ENCODE assay signal across 8 mouse cellular contexts in the genomic region with DNA sequence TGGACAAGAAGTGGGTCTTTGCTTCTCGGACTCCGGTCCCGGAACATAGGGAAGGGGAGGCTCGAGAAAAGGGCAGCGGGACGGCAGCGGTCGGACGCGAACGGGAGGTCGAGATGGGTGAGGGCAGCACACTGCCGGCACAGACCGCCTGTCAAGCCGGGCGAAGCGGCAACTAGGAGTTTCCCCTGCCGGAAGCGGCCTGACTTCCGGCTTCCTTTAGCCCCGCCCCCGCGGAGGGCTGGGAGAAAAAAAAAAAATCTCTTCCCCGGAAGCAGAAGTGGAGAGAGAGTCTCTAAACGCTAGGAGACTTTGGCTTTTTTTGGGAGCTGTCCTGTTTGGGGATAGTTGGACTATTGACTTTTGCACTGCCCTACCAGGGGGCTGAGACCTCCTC. TPM values are rescaled to one million over a fixed set of nuclear protein-coding genes. Genes with fewer than 3 reads are reported as not detected.
DNase-seq lines count a peak whose midpoint lies in the region; ATAC-seq and TF ChIP-seq lines count a peak whose summit lies in the region.

A gene (minus strand): TSS at position 209 of the 394 bp plus-strand sequence.

- TF ChIP-seq POLR2A in bone marrow, adult 2 months (IDR thresholded peaks at IDR 0.05; ENCODE audit: borderline replicate concordance, control insufficient read depth, low read depth, low read length), result peak; percentile 97
- peak; percentile 70; the same call in 1 of the 2 replicates for TF ChIP-seq POLR2A in limb, embryonic 14.5 days (IDR thresholded peaks at IDR 0.05; ENCODE audit: borderline replicate concordance, extremely low read depth, insufficient read depth, insufficient read length)

- peak within 1 kb of the TSS; percentile 79 for H3K4me3 ChIP-seq in bone marrow, adult 2 months (replicated peaks; ENCODE audit: control insufficient read depth, low read depth, low read length)
- H3K4me3 ChIP-seq in embryonic facial prominence, embryonic 15.5 days (replicated peaks), result peak within 1 kb of the TSS; percentile 93
- peak within 1 kb of the TSS; percentile 75 for H3K4me3 ChIP-seq in limb, embryonic 14.5 days (replicated peaks; ENCODE audit: low read length)
- peak within 1 kb of the TSS; percentile 83 for H3K4me3 ChIP-seq in midbrain, postnatal 0 days (ENCODE audit: low read depth, low read length)

- under 1% methylated on average over 25 of the region's 25 CpGs for WGBS in bone marrow, adult 2 months
- WGBS in embryonic facial prominence, embryonic 15.5 days, result 0% methylated on average over 25 of the region's 25 CpGs
- 1% methylated on average over 19 of the region's 25 CpGs for WGBS in limb, embryonic 14.5 days
- WGBS in midbrain, postnatal 0 days, result under 1% methylated on average over 25 of the region's 25 CpGs

- H3K27me3 ChIP-seq in embryonic facial prominence, embryonic 15.5 days, result no peaks in the 10 kb centered on the region
- H3K27me3 ChIP-seq in limb, embryonic 14.5 days (ENCODE audit: control insufficient read depth, insufficient read depth, low read length), result no peaks in the 10 kb centered on the region
- no peaks in the 10 kb centered on the region for H3K27me3 ChIP-seq in midbrain, postnatal 0 days (ENCODE audit: insufficient read depth, low read length)

- H3K4me1 ChIP-seq in bone marrow, adult 2 months (ENCODE audit: control insufficient read depth, insufficient read depth, low read length), result no peaks in the 10 kb centered on the region
- H3K4me1 ChIP-seq in embryonic facial prominence, embryonic 15.5 days, result peaks cover 8% of the 10 kb centered on the region
- peaks cover 8% of the 10 kb centered on the region; the same call in 1 of the 2 replicates for H3K4me1 ChIP-seq in limb, embryonic 14.5 days (ENCODE audit: control insufficient read depth, insufficient read depth, low read length)
- H3K4me1 ChIP-seq in midbrain, postnatal 0 days (ENCODE audit: insufficient read depth, low read length), result peaks cover 6% of the 10 kb centered on the region; the same call in 1 of the 2 replicates

- ATAC-seq in embryonic facial prominence, embryonic 15.5 days (ENCODE audit: insufficient number of reproducible peaks, low FRiP score, low TSS enrichment, low read depth), result peak; percentile 82
- peak; percentile 86 for ATAC-seq in limb, embryonic 14.5 days (ENCODE audit: low FRiP score, low read depth)
- peak; percentile 95 for ATAC-seq in midbrain, postnatal 0 days (ENCODE audit: low FRiP score)

- H3K9ac ChIP-seq in embryonic facial prominence, embryonic 15.5 days, result peak within 1 kb of the TSS; percentile 59
- peak within 1 kb of the TSS; percentile 71 for H3K9ac ChIP-seq in limb, embryonic 14.5 days (ENCODE audit: low read depth, low read length, severe bottlenecking)
- peak within 1 kb of the TSS; percentile 79 for H3K9ac ChIP-seq in midbrain, postnatal 0 days (replicated peaks; ENCODE audit: low read length, poor library complexity, severe bottlenecking)

- H3K4me2 ChIP-seq in embryonic facial prominence, embryonic 15.5 days (replicated peaks), result peak within 1 kb of the TSS; percentile 72
- H3K4me2 ChIP-seq in limb, embryonic 14.5 days (replicated peaks; ENCODE audit: low read depth, low read length, severe bottlenecking), result peak within 1 kb of the TSS; percentile 65
- H3K4me2 ChIP-seq in midbrain, postnatal 0 days (ENCODE audit: low read depth, low read length, poor library complexity, severe bottlenecking), result peak within 1 kb of the TSS; percentile 92

- no peaks in the 10 kb centered on the region for H3K9me3 ChIP-seq in embryonic facial prominence, embryonic 15.5 days (replicated peaks)
- H3K9me3 ChIP-seq in limb, embryonic 14.5 days (ENCODE audit: control insufficient read depth, low read length), result no peaks in the 10 kb centered on the region
- H3K9me3 ChIP-seq in midbrain, postnatal 0 days (ENCODE audit: low read length), result no peaks in the 10 kb centered on the region

- peak within 1 kb of the TSS; percentile 55 for H3K27ac ChIP-seq in bone marrow, adult 2 months (ENCODE audit: control insufficient read depth, insufficient read depth, low read depth, low read length, poor library complexity)
- H3K27ac ChIP-seq in embryonic facial prominence, embryonic 15.5 days (replicated peaks), result peak within 1 kb of the TSS; percentile 44; the same call in 1 of the 2 replicates
- H3K27ac ChIP-seq in limb, embryonic 14.5 days (replicated peaks; ENCODE audit: low read depth, low read length), result 0 out of 2 replicates have a peak within 1 kb of the TSS, but pooled peaks have one; percentile 29
- H3K27ac ChIP-seq in midbrain, postnatal 0 days (ENCODE audit: low read depth, low read length), result peak within 1 kb of the TSS; percentile 71

- H3K36me3 ChIP-seq in embryonic facial prominence, embryonic 15.5 days, result no peaks in the 10 kb centered on the region
- H3K36me3 ChIP-seq in limb, embryonic 14.5 days (ENCODE audit: control insufficient read depth, insufficient read depth, low read length), result no peaks in the 10 kb centered on the region
- H3K36me3 ChIP-seq in midbrain, postnatal 0 days (ENCODE audit: insufficient read depth, low read length), result no peaks in the 10 kb centered on the region

- no peak for TF ChIP-seq CTCF in bone marrow, adult 2 months (IDR thresholded peaks at IDR 0.05; ENCODE audit: control insufficient read depth, insufficient read depth, low read length)
- no peak; the same call in 1 of the 2 replicates for TF ChIP-seq CTCF in midbrain, postnatal 0 days (IDR thresholded peaks at IDR 0.05)

- DNase-seq in 416B (ENCODE audit: low read depth), result peak; percentile 86
- DNase-seq in heart, adult 8-10 months (ENCODE audit: low spot score), result peak; percentile 93
- peak; percentile 96 for DNase-seq in kidney, adult 9 months
- DNase-seq in limb, embryonic 14.5 days (ENCODE audit: low spot score), result peak; percentile 89
- peak; percentile 92 for DNase-seq in midbrain, postnatal 0 days (ENCODE audit: low spot score)
- peak; percentile 75 to 83 for DNase-seq in spleen, postnatal 14 days (ENCODE audit: low spot score in 2 of 2)

RNA-seq across cellular contexts. Expression of the gene that starts here (rescaled TPM):
- 11.5 and 21.1 TPM in 2 replicates for polyA plus RNA-seq in bone marrow, adult 2 months (2011; ENCODE audit: insufficient read depth, insufficient read length, low replicate concordance, missing spikeins)
- 25.6 and 26.4 TPM in 2 replicates for polyA plus RNA-seq in embryonic facial prominence, embryonic 15.5 days (2015; fragmentation: Nextera tagmentation; extraction: Ambion mirVana)
- total RNA-seq in heart, adult 8-10 months (2022), result 10 to 100 TPM; 13.0 to 18.8 (median 14.6) TPM
- 36.9 and 37.1 TPM in 2 replicates for polyA plus RNA-seq in limb, embryonic 14.5 days (2012; rRNA removed)
- polyA plus RNA-seq in limb, embryonic 14.5 days (2014; fragmentation: Nextera tagmentation; extraction: Ambion mirVana), result 22.6 and 25.4 TPM in 2 replicates
- total RNA-seq in midbrain, postnatal 0 days (2014; rRNA removed), result 44.1 and 72.3 TPM in 2 replicates
- 50.1 and 50.8 TPM in 2 replicates for polyA plus RNA-seq in midbrain, postnatal 0 days (2015; fragmentation: Nextera tagmentation; extraction: Ambion mirVana)

Comparison
In these comparisons a context has a peak if more than half of its experiments do, and no peak if none do; other contexts are left out.
1. Peak in every context shown above with its lines: DNase-seq, ATAC-seq, H3K4me3 ChIP-seq and H3K27ac ChIP-seq.